Mouse (Mus musculus): ENCODE results near the gene Swt1.
"Not testable (repeated sequence)": the region's sequence is repeated elsewhere in the genome, so short reads cannot be mapped to it uniquely, and the experiment has no call there.

Swt1 gene

GRCm38 (mm10) chr1:151366944-151367605 lies 61.2 kb downstream of the Swt1 start:
- DNase-seq (ENCODE audit: low spot score) = no peak

GRCm38 (mm10) chr1:151359374-151359773 lies 68.9 kb downstream of the Swt1 start:
- no peak for DNase-seq (ENCODE audit: low spot score)

DNA sequence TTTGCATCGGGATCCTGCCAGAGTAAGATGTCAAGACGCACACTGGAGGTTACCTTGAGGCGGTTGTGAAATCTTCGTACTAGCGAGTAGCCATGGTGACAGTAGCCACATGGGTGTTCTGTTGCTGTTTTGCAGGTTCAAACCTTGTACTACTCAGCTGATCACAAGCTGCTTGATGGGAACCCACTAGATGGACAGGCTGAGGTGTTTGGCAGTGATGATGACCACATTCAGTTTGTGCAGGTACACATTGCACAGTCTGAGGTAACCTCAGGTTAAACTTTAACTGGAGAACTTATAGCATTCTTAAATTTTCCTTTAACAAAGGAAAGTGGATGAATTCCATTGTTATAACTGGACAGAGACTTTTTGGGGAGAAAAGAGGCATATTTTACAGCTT lies 72.3 kb downstream of the Swt1 start:
- DNase-seq (ENCODE audit: low spot score) = no peak

DNA sequence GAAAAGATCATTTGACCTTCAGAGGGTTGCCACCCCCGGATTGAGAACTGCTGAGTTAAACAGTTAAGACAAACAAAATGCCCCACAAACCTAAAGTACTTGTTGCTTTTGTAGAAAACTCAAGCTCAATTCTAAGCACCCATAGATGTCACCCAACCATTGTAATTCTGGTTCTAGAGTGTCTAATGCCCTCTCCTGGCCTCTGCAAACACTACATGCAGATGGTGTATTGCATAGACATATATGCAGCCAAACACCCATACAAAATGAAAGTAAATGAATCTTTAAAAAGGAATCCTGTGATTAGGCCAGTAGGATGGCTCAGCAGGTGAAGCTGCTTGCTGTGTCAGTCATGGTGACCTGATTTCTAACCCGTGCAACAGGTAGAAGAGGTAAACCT lies 75.3 kb downstream of the Swt1 start:
- DNase-seq (ENCODE audit: low spot score) = no peak

DNA sequence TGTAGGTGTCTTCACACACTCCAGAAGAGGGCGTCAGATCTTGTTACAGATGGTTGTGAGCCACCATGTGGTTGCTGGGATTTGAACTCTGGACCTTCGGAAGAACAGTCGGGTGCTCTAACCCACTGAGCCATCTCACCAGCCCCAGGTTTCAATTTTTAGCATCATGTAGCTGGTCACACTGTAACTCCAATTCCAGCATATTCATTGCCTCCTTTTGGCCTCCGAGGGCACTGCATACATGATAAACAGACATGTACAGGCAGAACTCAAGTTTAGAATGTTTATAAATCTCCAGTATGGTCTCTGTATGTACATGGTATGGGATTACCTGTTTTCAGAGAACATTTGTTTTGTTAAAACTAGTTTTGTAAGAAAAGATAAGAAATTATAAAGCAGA lies 80.0 kb downstream of the Swt1 start:
- not testable (repeated sequence) for DNase-seq (ENCODE audit: low spot score)

DNA sequence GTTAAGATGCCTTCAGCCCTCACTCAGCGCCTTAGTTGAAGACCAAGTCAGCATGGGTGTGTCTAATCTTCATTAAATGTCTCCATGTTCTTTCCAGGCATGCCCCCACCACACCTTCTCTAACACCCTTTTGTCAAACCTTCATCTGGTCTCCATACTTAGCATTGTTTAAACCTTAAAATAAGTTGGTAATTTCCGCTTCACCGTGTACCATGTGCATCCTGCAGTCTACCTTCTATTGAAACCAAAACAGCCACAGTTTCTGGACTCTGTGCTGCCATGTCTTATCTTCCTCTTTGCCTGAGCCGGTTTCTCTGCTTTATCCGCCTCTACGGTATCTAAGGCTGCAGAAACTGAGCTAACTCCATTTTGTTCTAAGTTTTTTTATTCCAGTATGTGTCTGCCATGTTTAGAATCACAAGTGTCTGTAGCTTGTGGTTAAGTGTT lies 81.6 kb downstream of the Swt1 start:
- no peak for DNase-seq (ENCODE audit: low spot score)

- DNase-seq (ENCODE audit: low spot score) = no peak
Measured at GRCm38 (mm10) chr1:151345863-151346195, 82.4 kb downstream of the Swt1 start.

- DNase-seq (ENCODE audit: low spot score) = peak; percentile 94
Measured at GRCm38 (mm10) chr1:151345109-151345862, 83.0 kb downstream of the Swt1 start.

DNA sequence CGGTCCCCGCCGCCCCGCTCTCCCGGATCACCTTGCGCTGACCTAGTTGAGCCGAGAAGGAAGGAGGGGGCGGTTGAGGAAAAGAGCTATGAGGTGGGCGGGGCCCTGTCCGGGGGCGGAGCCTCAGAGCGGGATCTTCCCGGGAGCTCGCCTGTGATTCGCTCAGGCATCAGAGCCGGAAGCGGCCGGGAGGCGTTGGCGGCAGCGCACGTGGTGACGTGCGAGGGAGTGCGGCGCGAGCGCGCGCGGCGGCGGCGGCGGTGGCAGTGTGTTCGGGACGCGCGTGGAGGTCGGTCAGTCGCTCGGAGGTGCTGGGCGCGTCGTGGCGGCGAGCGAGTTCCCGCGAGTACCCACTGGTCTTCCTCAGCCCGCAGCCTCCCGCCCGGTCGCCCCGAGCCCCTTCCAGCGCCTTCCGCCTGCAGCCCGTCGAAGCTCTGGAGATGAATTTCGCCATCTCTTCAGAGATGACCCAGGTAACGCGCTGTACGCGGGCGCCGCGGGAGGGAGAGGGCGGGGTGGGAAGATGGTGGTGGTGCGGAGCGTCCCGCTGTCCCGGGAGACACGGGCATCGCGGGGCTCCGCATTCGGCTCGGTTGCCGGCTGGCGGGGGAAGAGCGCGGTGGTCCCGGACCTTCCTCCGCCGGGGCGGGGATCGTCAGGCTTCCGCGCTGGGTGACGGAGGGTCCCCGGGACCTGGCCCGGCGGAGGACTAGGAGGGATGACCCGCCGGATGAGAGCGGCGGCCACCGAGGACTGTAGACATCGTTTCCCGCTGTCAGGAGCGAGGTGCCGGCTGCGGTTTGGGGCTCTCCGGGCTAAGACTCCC lies 83.8 kb downstream of the Swt1 start, which contains the start of gene Ivns1abp:
Gene Ivns1abp, plus strand, starts transcription at position 195 of the 826 bp plus-strand sequence.
- DNase-seq (ENCODE audit: low spot score) = peak; percentile 98

GRCm38 (mm10) chr1:151343571-151344282 lies 84.5 kb downstream of the Swt1 start:
- no peak for DNase-seq (ENCODE audit: low spot score)

- DNase-seq (ENCODE audit: low spot score) = no peak
Measured at GRCm38 (mm10) chr1:151342968-151343367, 85.3 kb downstream of the Swt1 start.

- no peak for DNase-seq (ENCODE audit: low spot score)
Measured at GRCm38 (mm10) chr1:151342311-151342710, 85.9 kb downstream of the Swt1 start.

GRCm38 (mm10) chr1:151341321-151342044 lies 86.8 kb downstream of the Swt1 start:
- DNase-seq (ENCODE audit: low spot score) = no peak

GRCm38 (mm10) chr1:151338941-151339340 lies 89.3 kb downstream of the Swt1 start:
- peak; percentile 60 for DNase-seq (ENCODE audit: low spot score)

DNA sequence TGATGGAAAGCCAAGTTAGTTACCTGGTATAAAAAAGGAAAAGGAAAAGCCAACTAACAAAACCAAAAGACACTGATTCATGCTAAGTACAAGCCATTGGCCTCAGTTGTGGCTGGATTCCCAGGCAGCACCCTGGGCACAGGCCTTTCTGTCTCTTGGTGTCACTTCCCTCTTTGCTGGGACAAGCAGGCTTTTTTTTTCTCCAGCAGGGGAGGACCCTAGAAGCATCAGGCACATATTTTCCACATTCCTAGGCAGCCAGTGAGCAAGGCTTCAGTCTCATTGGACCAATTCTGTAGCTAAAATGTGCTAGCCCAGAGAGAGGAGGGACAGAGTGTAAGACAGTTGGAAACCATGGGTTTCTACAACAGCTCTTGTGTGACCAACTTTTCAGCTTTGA lies 90.0 kb downstream of the Swt1 start:
- DNase-seq (ENCODE audit: low spot score) = no peak

GRCm38 (mm10) chr1:151332819-151333218 lies 95.4 kb downstream of the Swt1 start:
- no peak for DNase-seq (ENCODE audit: low spot score)

- no peak for DNase-seq (ENCODE audit: low spot score)
Measured at GRCm38 (mm10) chr1:151329601-151330000, 98.7 kb downstream of the Swt1 start.

DNA sequence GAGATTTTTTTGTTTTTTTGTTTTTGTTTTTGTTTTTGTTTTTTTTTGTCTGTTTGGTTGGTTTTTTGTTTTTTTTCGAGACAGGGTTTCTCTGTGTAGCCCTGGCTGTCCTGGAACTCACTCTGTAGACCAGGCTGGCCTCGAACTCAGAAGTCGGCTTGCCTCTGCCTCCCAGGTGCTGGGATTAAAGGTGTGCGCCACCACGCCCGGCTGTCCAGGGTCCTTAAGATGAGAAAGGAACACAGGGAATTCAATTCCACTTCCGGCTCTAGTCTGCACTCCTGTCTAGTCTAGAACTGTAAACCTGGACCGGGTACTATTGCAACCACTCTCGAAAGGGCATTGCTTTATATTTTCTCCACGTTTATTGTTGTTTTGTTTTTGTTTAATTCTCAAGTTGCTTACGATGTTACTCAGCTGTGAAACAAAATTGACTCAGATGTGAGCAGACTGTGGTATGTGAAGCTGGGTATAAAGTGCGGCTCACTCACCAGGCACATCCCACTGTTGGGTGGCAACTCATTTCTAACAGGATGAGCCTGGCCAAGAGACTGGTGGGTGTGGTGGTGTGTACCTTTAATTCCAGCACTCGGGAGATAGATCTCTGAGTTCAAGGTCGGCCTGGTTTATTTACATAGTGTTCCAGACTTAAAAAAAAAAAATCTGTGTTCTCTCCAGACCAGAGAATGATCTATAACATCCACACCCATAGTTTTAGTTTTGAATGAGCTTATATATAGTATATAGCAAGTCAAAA lies 99.7 kb downstream of the Swt1 start:
- no peak for DNase-seq (ENCODE audit: low spot score)

DNA sequence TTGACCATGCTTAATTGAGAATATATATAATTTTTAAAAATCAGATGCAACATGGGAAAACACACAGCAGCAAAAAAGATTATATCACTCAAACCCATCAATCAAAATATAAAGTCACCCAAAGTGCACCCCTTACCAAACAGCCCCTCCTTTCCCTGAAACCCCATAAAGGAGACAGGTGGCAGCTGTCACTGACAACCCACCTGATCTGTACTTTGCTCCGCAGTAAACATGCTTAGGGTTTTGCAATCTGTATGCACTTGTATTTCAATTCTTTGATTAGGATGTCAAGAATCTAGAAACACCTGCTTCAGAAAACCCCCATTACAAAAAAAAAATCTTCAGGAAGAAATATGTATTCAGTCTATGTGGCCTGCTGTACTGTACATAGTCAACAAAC lies 102.9 kb downstream of the Swt1 start:
- DNase-seq (ENCODE audit: low spot score) = no peak

GRCm38 (mm10) chr1:151320408-151320807 lies 107.8 kb downstream of the Swt1 start:
- DNase-seq (ENCODE audit: low spot score) = peak; percentile 17

DNA sequence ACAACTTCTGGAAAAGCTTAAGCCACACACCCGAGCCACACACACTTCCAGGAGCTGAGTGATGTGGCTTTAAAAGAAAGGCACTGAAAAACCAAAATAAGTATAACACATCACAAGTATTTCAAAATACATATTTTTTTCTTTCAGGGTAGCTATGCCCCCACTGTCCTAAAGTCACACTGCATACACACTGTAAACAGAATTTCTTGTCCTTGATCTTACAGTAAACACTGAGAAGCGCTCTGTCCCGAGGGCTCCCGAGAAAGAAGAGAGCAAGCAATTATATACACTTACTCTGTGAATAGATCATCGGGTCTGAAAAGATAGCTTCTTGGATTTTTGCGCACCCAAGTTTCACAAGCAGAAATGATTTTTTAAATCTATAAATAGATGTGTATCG lies 109.0 kb downstream of the Swt1 start:
- DNase-seq (ENCODE audit: low spot score) = no peak
